Mouse (Mus musculus) intestine, postnatal 0 days (tissue): ENCODE results near the gene Lingo1. TPM values are rescaled to one million over a fixed set of nuclear protein-coding genes. Genes with fewer than 3 reads are reported as not detected.

Source experiments
- ATAC-seq: fragments of 200-750 bp; cut with Nextera tagmentation; 2 replicates; pipeline ENCODE4 v1.8.0; 2017; ENCODE audit warnings: mild to moderate bottlenecking, moderate TSS enrichment, moderate library complexity
- H3K27ac ChIP-seq: fragments of 300-500 bp; sonication (generic); 2 replicates; pipeline ENCODE4 v1.5.1; 2014; ENCODE audit warnings: mild to moderate bottlenecking, low read depth, low read length, moderate library complexity
- H3K27me3 ChIP-seq: fragments of 300-500 bp; sonication (generic); replicated peaks from 2 replicates; pipeline ENCODE4 v1.6.1; 2014; ENCODE audit warnings: low read length, mixed read lengths; ENCODE audit not compliant: control insufficient read depth, insufficient read depth
- H3K36me3 ChIP-seq: fragments of 300-500 bp; sonication (generic); 2 replicates; pipeline ENCODE4 v1.6.1; 2014; ENCODE audit warnings: mild to moderate bottlenecking, moderate library complexity; ENCODE audit not compliant: control insufficient read depth, insufficient read depth
- H3K4me1 ChIP-seq: fragments of 300-500 bp; sonication (generic); replicated peaks from 2 replicates; pipeline ENCODE4 v1.6.1; 2014; ENCODE audit warnings: antibody characterized with exemption, low read length, mixed read lengths; ENCODE audit not compliant: control insufficient read depth, insufficient read depth
- H3K4me2 ChIP-seq: fragments of 300-500 bp; sonication (generic); replicated peaks from 2 replicates; pipeline ENCODE4 v1.6.1; 2014; ENCODE audit warnings: low read depth, mild to moderate bottlenecking, moderate library complexity
- H3K4me3 ChIP-seq: fragments of 300-500 bp; sonication (generic); 2 replicates; pipeline ENCODE4 v1.5.1; 2014; ENCODE audit warnings: low read depth, low read length
- H3K9ac ChIP-seq: fragments of 300-500 bp; sonication (generic); 2 replicates; pipeline ENCODE4 v1.6.1; 2014; ENCODE audit warnings: mild to moderate bottlenecking, low read depth, low read length
- H3K9me3 ChIP-seq: fragments of 300-500 bp; sonication (generic); 2 replicates; pipeline ENCODE4 v1.6.1; 2016; ENCODE audit warnings: mixed run types; ENCODE audit not compliant: control insufficient read depth
- CTCF ChIP-seq: sonication (generic); IDR thresholded peaks from 2 replicates; pipeline ENCODE4 v1.5.1; 2016; ENCODE audit warnings: low read depth, mild to moderate bottlenecking, control low read depth, antibody characterized with exemption, moderate library complexity
- WGBS: fragments of 180-500 bp; shearing (Covaris S2); extraction: QIAGEN DNeasy Blood & Tissue Kit; methylation state at CpG from one replicate; pipeline ENCODE4 v1.1.7; 2014; 5-methylcytosine and 5-hydroxymethylcytosine counted together
- polyA plus RNA-seq: library from polyadenylated mRNA; unstranded; fragments of >200 nt; fragmentation: Nextera tagmentation; extraction: Ambion mirVana; gene quantifications from 2 replicates; pipeline ENCODE4 v1.2.1, GENCODE M21; 2015

Gene Lingo1
- polyA plus RNA-seq, 1 experiment from 2014 or later = 0.98 TPM

GRCm38 (mm10) chr9:56753386-56753785 lies 42.9 kb downstream of the Lingo1 start:
- Histone ChIP-seq H3K9me3 (no peaks in the 10 kb centered on the region), H3K9ac (no peak overlapping the region), H3K4me1 (no peaks in the 10 kb centered on the region), H3K4me3 (no peak overlapping the region), H3K36me3 (no peaks in the 10 kb centered on the region), H3K4me2 (no peak overlapping the region), H3K27me3 (no peaks in the 10 kb centered on the region), H3K27ac (no peak overlapping the region)
- 77% methylated on average over 6 of the region's 6 CpGs for WGBS
- TF ChIP-seq CTCF = no peak
- no peak for ATAC-seq

GRCm38 (mm10) chr9:56748056-56748455 lies 48.2 kb downstream of the Lingo1 start:
- Histone ChIP-seq H3K4me1 (no peaks in the 10 kb centered on the region), H3K27ac (no peak overlapping the region), H3K4me2 (no peak overlapping the region), H3K9ac (no peak overlapping the region), H3K9me3 (no peaks in the 10 kb centered on the region), H3K27me3 (no peaks in the 10 kb centered on the region), H3K36me3 (no peaks in the 10 kb centered on the region), H3K4me3 (no peak overlapping the region)
- no peak for ATAC-seq
- WGBS = 73% methylated on average over 5 of the region's 5 CpGs
- no peak for TF ChIP-seq CTCF

GRCm38 (mm10) chr9:56746926-56747294 lies 49.4 kb downstream of the Lingo1 start:
- Histone ChIP-seq H3K4me1 (no peaks in the 10 kb centered on the region), H3K27ac (no peak overlapping the region), H3K4me3 (no peak overlapping the region), H3K36me3 (no peaks in the 10 kb centered on the region), H3K27me3 (no peaks in the 10 kb centered on the region), H3K9ac (no peak overlapping the region), H3K4me2 (no peak overlapping the region), H3K9me3 (no peaks in the 10 kb centered on the region)
- 73% methylated on average over 4 of the region's 4 CpGs for WGBS
- TF ChIP-seq CTCF = no peak
- ATAC-seq = no peak

GRCm38 (mm10) chr9:56746195-56746925 lies 49.9 kb downstream of the Lingo1 start:
- Histone ChIP-seq H3K9me3 (no peaks in the 10 kb centered on the region), H3K4me2 (no peak overlapping the region), H3K36me3 (no peaks in the 10 kb centered on the region), H3K27me3 (no peaks in the 10 kb centered on the region), H3K9ac (no peak overlapping the region), H3K27ac (no peak overlapping the region), H3K4me3 (no peak overlapping the region), H3K4me1 (no peaks in the 10 kb centered on the region)
- WGBS = 68% methylated on average over 14 of the region's 14 CpGs
- TF ChIP-seq CTCF = no peak
- ATAC-seq = no peak

DNA sequence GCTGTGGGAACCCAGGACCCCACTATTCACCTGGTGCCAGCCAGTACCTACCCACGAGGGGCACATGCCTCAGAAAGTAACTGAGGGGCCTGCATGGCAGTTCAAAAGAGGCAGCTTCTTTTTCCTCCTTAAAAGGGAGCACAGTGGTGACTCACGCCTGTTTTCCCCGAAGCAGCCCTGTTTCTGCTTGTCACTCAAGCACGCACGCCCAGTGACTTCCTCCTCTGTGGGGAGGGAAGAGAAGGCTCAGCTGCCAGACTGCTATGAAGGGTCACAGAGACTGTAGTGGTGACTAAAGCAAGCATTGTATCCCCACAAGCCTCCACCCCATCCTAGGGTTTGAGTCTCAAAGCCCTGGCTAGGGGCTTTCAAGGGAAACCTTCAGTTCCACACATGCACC lies 51.9 kb downstream of the Lingo1 start:
- H3K27me3 ChIP-seq = no peaks in the 10 kb centered on the region
- no peak overlapping the region for H3K4me3 ChIP-seq
- H3K27ac ChIP-seq = no peak overlapping the region
- H3K9me3 ChIP-seq = no peaks in the 10 kb centered on the region
- H3K9ac ChIP-seq = no peak overlapping the region
- ATAC-seq = no peak
- TF ChIP-seq CTCF = no peak
- H3K4me2 ChIP-seq = no peak overlapping the region
- no peaks in the 10 kb centered on the region for H3K4me1 ChIP-seq
- no peaks in the 10 kb centered on the region for H3K36me3 ChIP-seq
- WGBS = 37% methylated on average over 5 of the region's 5 CpGs

DNA sequence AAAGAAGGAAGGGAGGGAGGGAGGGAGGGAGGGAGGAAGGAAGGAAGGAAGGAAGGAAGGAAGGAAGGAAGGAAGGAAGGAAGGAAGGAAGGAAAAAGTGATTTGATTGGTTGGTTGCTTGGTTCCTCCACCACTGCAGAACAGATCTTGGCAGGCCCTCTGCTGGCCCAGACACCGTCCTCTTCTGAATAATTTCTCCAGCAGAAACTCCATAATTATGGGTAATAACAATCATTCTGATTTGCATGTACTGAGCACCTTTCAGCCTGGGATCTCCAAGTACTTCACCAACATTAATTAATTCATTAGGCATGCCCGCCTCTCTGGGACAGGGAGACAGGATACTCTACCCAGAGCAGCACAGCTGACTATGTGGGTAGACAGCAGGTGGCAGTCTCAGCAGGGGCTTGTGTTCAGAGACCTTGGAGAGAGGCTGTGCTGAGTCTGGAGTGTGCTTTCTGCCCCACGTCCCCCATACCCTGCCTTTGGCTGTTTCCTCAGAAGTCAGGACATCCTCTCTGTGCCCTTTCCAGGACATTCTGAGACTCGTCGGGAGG lies 57.0 kb downstream of the Lingo1 start:
- Histone ChIP-seq H3K27me3 (no peaks in the 10 kb centered on the region), H3K4me3 (no peak overlapping the region), H3K4me1 (no peaks in the 10 kb centered on the region), H3K4me2 (no peak overlapping the region), H3K9ac (no peak overlapping the region), H3K27ac (no peak overlapping the region), H3K9me3 (no peaks in the 10 kb centered on the region), H3K36me3 (no peaks in the 10 kb centered on the region)
- 64% methylated on average over 5 of the region's 5 CpGs for WGBS
- TF ChIP-seq CTCF = peak; percentile 28
- ATAC-seq = no peak
